ENCODE assay signal across 8 mouse cellular contexts in the genomic region with DNA sequence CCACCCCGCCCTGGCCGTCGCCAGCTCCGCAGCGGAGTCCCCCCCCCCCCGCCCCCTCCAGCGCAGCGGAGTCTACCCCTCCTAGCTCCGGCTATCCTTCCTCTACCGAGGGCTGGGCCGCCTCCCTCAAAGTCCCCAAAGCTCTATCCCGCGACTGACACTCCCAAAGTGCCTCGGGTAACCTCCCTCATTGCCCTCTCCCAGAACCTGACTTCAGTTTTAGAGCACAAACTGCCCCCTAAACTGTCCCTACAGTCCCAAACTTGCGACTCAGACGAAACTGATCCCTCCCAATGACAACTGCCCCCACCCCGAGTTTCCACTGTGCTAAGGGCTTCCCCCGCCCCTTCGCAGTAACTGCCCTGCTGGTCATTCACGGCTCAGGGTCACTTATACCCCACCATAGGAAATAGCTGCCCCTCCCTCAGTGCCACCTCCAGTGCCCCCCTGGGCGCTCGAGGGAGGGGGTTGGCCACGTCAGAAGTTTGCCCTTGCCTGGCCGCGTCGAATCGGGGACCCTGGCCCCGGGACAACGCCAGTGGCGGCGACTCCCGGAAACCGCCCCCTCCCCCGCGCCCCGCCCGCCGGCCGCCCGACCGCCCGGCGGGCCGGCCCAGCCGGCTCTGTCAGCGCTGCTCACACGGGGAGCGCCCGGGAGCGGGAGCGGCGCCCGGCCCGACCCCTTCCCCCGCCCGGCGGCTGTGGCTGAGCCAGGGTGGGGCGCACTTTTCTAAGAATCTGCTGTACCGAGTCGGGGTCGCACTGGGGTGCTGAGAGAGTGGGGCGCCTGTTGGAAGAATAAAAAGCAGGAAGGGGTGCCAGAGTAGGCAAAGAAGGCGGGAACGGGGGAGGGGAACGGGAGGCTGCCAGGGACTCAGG. TPM values are rescaled to one million over a fixed set of nuclear protein-coding genes. Genes with fewer than 3 reads are reported as not detected.
DNase-seq lines count a peak whose midpoint lies in the region; ATAC-seq and TF ChIP-seq lines count a peak whose summit lies in the region.

No protein-coding gene starts in this region.

- peak; percentile 58; the same call in 1 of the 2 replicates for TF ChIP-seq POLR2A in lung, adult 2 months (IDR thresholded peaks at IDR 0.05; ENCODE audit: borderline replicate concordance, extremely low read depth, low read depth, low read length)

- ATAC-seq in embryonic facial prominence, embryonic 15.5 days (ENCODE audit: insufficient number of reproducible peaks, low FRiP score, low TSS enrichment, low read depth): peak; percentile 71
- peak; percentile 63 for ATAC-seq in heart, embryonic 16.5 days (replicated peaks; ENCODE audit: extremely low read depth, insufficient read depth, low FRiP score)
- ATAC-seq in neural tube, embryonic 15.5 days (ENCODE audit: low FRiP score): peak; percentile 42

- no peak for TF ChIP-seq CTCF in lung, adult 2 months (IDR thresholded peaks at IDR 0.05; ENCODE audit: insufficient read depth, low read length)

- peak overlapping the region; percentile 1 for H3K9ac ChIP-seq in embryonic facial prominence, embryonic 15.5 days
- H3K9ac ChIP-seq in heart, embryonic 16.5 days (ENCODE audit: low read length): peak overlapping the region; percentile 74
- H3K9ac ChIP-seq in neural tube, embryonic 15.5 days (replicated peaks): peak overlapping the region; percentile 63

- H3K9me3 ChIP-seq in embryonic facial prominence, embryonic 15.5 days (replicated peaks): no peaks in the 10 kb centered on the region
- no peaks in the 10 kb centered on the region for H3K9me3 ChIP-seq in heart, embryonic 16.5 days (replicated peaks; ENCODE audit: control insufficient read depth, low read length)
- H3K9me3 ChIP-seq in neural tube, embryonic 15.5 days (replicated peaks): no peaks in the 10 kb centered on the region

- under 1% methylated on average over 60 of the region's 65 CpGs for WGBS in embryonic facial prominence, embryonic 15.5 days
- under 1% methylated on average over 61 of the region's 65 CpGs for WGBS in heart, embryonic 16.5 days
- WGBS in lung, adult 2 months: under 1% methylated on average over 59 of the region's 65 CpGs
- under 1% methylated on average over 54 of the region's 65 CpGs for WGBS in neural tube, embryonic 15.5 days

- DNase-seq in ES-CJ7 (ENCODE audit: low read depth, low spot score): peak; percentile 87
- DNase-seq in adrenal gland, postnatal 14 days: peak; percentile 80
- DNase-seq in kidney, postnatal 10 days: peak; percentile 90
- peak; percentile 87 for DNase-seq in lung, adult 2 months
- no peak for DNase-seq in c-Kit-positive CD71-positive TER-119-positive erythroid progenitor cells, embryonic 14.5 days (ENCODE audit: low spot score)

- H3K27ac ChIP-seq in embryonic facial prominence, embryonic 15.5 days (replicated peaks): peak overlapping the region; percentile 96
- peak overlapping the region; percentile 94 for H3K27ac ChIP-seq in heart, embryonic 16.5 days (ENCODE audit: low read length)
- H3K27ac ChIP-seq in neural tube, embryonic 15.5 days (replicated peaks): peak overlapping the region; percentile 89

- H3K4me1 ChIP-seq in embryonic facial prominence, embryonic 15.5 days: peaks cover 82% of the 10 kb centered on the region
- peaks cover 32% of the 10 kb centered on the region for H3K4me1 ChIP-seq in heart, embryonic 16.5 days (ENCODE audit: control insufficient read depth, insufficient read depth, low read length)
- H3K4me1 ChIP-seq in lung, adult 2 months (ENCODE audit: control insufficient read depth, insufficient read depth, low read length): peaks cover 21% of the 10 kb centered on the region
- peaks cover 67% of the 10 kb centered on the region for H3K4me1 ChIP-seq in neural tube, embryonic 15.5 days

- H3K4me2 ChIP-seq in embryonic facial prominence, embryonic 15.5 days (replicated peaks): peak overlapping the region; percentile 76
- peak overlapping the region; percentile 93 for H3K4me2 ChIP-seq in heart, embryonic 16.5 days (ENCODE audit: low read depth, low read length)
- H3K4me2 ChIP-seq in neural tube, embryonic 15.5 days: peak overlapping the region; percentile 98

- peaks cover 22% of the 10 kb centered on the region for H3K36me3 ChIP-seq in embryonic facial prominence, embryonic 15.5 days
- H3K36me3 ChIP-seq in heart, embryonic 16.5 days (ENCODE audit: control insufficient read depth, insufficient read depth): no peaks in the 10 kb centered on the region
- H3K36me3 ChIP-seq in neural tube, embryonic 15.5 days: no peaks in the 10 kb centered on the region

- no peaks in the 10 kb centered on the region for H3K27me3 ChIP-seq in embryonic facial prominence, embryonic 15.5 days
- peaks cover 25% of the 10 kb centered on the region for H3K27me3 ChIP-seq in heart, embryonic 16.5 days (ENCODE audit: control insufficient read depth, insufficient read depth, low read length)
- peaks cover 43% of the 10 kb centered on the region for H3K27me3 ChIP-seq in neural tube, embryonic 15.5 days (replicated peaks)

- peak overlapping the region; percentile 50 for H3K4me3 ChIP-seq in embryonic facial prominence, embryonic 15.5 days (replicated peaks)
- H3K4me3 ChIP-seq in heart, embryonic 16.5 days (ENCODE audit: low read length): peak overlapping the region; percentile 60
- peak overlapping the region; percentile 76 for H3K4me3 ChIP-seq in lung, adult 2 months (replicated peaks; ENCODE audit: extremely low read depth, low read depth, low read length)
- peak overlapping the region; percentile 59 for H3K4me3 ChIP-seq in neural tube, embryonic 15.5 days (replicated peaks)

RNA-seq across cellular contexts. Expression of a gene that starts 9.8 kb away (rescaled TPM):
- total RNA-seq in adrenal gland, postnatal 14 days (2021): 25.5 and 27.8 TPM in 2 replicates
- polyA plus RNA-seq in embryonic facial prominence, embryonic 15.5 days (2015; fragmentation: Nextera tagmentation; extraction: Ambion mirVana): 112 and 123 TPM in 2 replicates
- 8.9 and 11.8 TPM in 2 replicates for polyA plus RNA-seq in heart, embryonic 16.5 days (2015; fragmentation: Nextera tagmentation; extraction: Ambion mirVana)
- polyA plus RNA-seq in lung, adult 2 months (2012; rRNA removed): 75.1 and 93.9 TPM in 2 replicates
- 7.8 and 11.9 TPM in 2 replicates for polyA plus RNA-seq in neural tube, embryonic 15.5 days (2015; fragmentation: Nextera tagmentation; extraction: Ambion mirVana)

RNA-seq across cellular contexts. Expression of a gene that starts 15.7 kb away (rescaled TPM):
- 3.0 and 18.4 TPM in 2 replicates for total RNA-seq in adrenal gland, postnatal 14 days (2021)
- polyA plus RNA-seq in embryonic facial prominence, embryonic 15.5 days (2015; fragmentation: Nextera tagmentation; extraction: Ambion mirVana): 5.8 and 6.8 TPM in 2 replicates
- polyA plus RNA-seq in heart, embryonic 16.5 days (2015; fragmentation: Nextera tagmentation; extraction: Ambion mirVana): 3.9 and 6.9 TPM in 2 replicates
- 22.0 and 32.4 TPM in 2 replicates for polyA plus RNA-seq in lung, adult 2 months (2012; rRNA removed)
- 1.1 and 11.0 TPM in 2 replicates for polyA plus RNA-seq in neural tube, embryonic 15.5 days (2015; fragmentation: Nextera tagmentation; extraction: Ambion mirVana)

RNA-seq across cellular contexts. Expression of a gene that starts 22.9 kb away (rescaled TPM):
- total RNA-seq in adrenal gland, postnatal 14 days (2021): not detected in 2 replicates
- polyA plus RNA-seq in embryonic facial prominence, embryonic 15.5 days (2015; fragmentation: Nextera tagmentation; extraction: Ambion mirVana): 1.6 and 1.7 TPM in 2 replicates
- 0.11 and 0.12 TPM in 2 replicates for polyA plus RNA-seq in heart, embryonic 16.5 days (2015; fragmentation: Nextera tagmentation; extraction: Ambion mirVana)
- polyA plus RNA-seq in lung, adult 2 months (2012; rRNA removed): 0.31 and 0.60 TPM in 2 replicates
- polyA plus RNA-seq in neural tube, embryonic 15.5 days (2015; fragmentation: Nextera tagmentation; extraction: Ambion mirVana): 0.09 TPM in 1 of 2 replicates, not detected in the other

RNA-seq across cellular contexts. Expression of a gene that starts 31.8 kb away (rescaled TPM):
- total RNA-seq in adrenal gland, postnatal 14 days (2021): 29.9 and 34.3 TPM in 2 replicates
- 84.0 and 88.6 TPM in 2 replicates for polyA plus RNA-seq in embryonic facial prominence, embryonic 15.5 days (2015; fragmentation: Nextera tagmentation; extraction: Ambion mirVana)
- 43.8 and 49.4 TPM in 2 replicates for polyA plus RNA-seq in heart, embryonic 16.5 days (2015; fragmentation: Nextera tagmentation; extraction: Ambion mirVana)
- polyA plus RNA-seq in lung, adult 2 months (2012; rRNA removed): 95.4 and 97.1 TPM in 2 replicates
- polyA plus RNA-seq in neural tube, embryonic 15.5 days (2015; fragmentation: Nextera tagmentation; extraction: Ambion mirVana): 59.5 and 62.7 TPM in 2 replicates

RNA-seq across cellular contexts. Expression of a gene that starts 43.0 kb away (rescaled TPM):
- 115 and 120 TPM in 2 replicates for total RNA-seq in adrenal gland, postnatal 14 days (2021)
- polyA plus RNA-seq in embryonic facial prominence, embryonic 15.5 days (2015; fragmentation: Nextera tagmentation; extraction: Ambion mirVana): 99.1 and 106 TPM in 2 replicates
- 38.3 and 43.7 TPM in 2 replicates for polyA plus RNA-seq in heart, embryonic 16.5 days (2015; fragmentation: Nextera tagmentation; extraction: Ambion mirVana)
- polyA plus RNA-seq in lung, adult 2 months (2012; rRNA removed): 92.8 and 106 TPM in 2 replicates
- polyA plus RNA-seq in neural tube, embryonic 15.5 days (2015; fragmentation: Nextera tagmentation; extraction: Ambion mirVana): 33.6 and 43.7 TPM in 2 replicates

Comparison
In these comparisons a context has a peak if more than half of its experiments do, and no peak if none do; other contexts are left out.
1. H3K9ac ChIP-seq: peak in every context shown above with its lines; median percentile 74 in heart, embryonic 16.5 days; 63 in neural tube, embryonic 15.5 days; 1 in embryonic facial prominence, embryonic 15.5 days.